Mouse (Mus musculus) liver, embryonic 11.5 days (tissue): ENCODE data around the gene Kcnc1. TPM values are rescaled to one million over a fixed set of nuclear protein-coding genes. Genes with fewer than 3 reads are reported as not detected.

Experiments
- ATAC-seq: fragments of 200-750 bp; cut with Nextera tagmentation; replicated peaks from 2 replicates; pipeline ENCODE4 v1.8.0; 2017; ENCODE audit warnings: moderate number of reproducible peaks, mild to moderate bottlenecking, moderate TSS enrichment, moderate library complexity; ENCODE audit not compliant: low FRiP score
- DNase-seq: peaks from one replicate; pipeline ENCODE4 v3.0.0-alpha.2; 2017; ENCODE audit warnings: low spot score
- H3K27ac ChIP-seq: fragments of 300-500 bp; sonication (generic); 2 replicates; pipeline ENCODE4 v1.5.1; 2014; ENCODE audit warnings: mild to moderate bottlenecking, low read depth, low read length, control low read depth
- H3K27me3 ChIP-seq: fragments of 300-500 bp; sonication (generic); replicated peaks from 2 replicates; pipeline ENCODE4 v1.6.1; 2014; ENCODE audit warnings: low read length, mixed read lengths; ENCODE audit not compliant: control insufficient read depth, insufficient read depth
- H3K36me3 ChIP-seq: fragments of 300-500 bp; sonication (generic); 2 replicates; pipeline ENCODE4 v1.6.1; 2014; ENCODE audit warnings: mild to moderate bottlenecking, low read length, moderate library complexity, mixed read lengths; ENCODE audit not compliant: control insufficient read depth, insufficient read depth
- H3K4me1 ChIP-seq: fragments of 300-500 bp; sonication (generic); replicated peaks from 2 replicates; pipeline ENCODE4 v1.6.1; 2014; ENCODE audit warnings: low read length, mixed read lengths; ENCODE audit not compliant: control insufficient read depth, insufficient read depth
- H3K4me2 ChIP-seq: fragments of 300-500 bp; sonication (generic); 2 replicates; pipeline ENCODE4 v1.6.1; 2014; ENCODE audit warnings: mild to moderate bottlenecking, control low read depth, moderate library complexity
- H3K4me3 ChIP-seq: fragments of 300-500 bp; sonication (generic); 2 replicates; pipeline ENCODE4 v1.5.1; 2014; ENCODE audit warnings: low read depth, low read length, control low read depth
- H3K9ac ChIP-seq: fragments of 300-500 bp; sonication (generic); 2 replicates; pipeline ENCODE4 v1.6.1; 2014; ENCODE audit warnings: low read depth, low read length, control low read depth
- H3K9me3 ChIP-seq: fragments of 300-500 bp; sonication (generic); 2 replicates; pipeline ENCODE4 v1.6.1; 2016; ENCODE audit warnings: low read length, inconsistent platforms, mixed read lengths; ENCODE audit not compliant: control insufficient read depth
- WGBS: fragments of 180-500 bp; shearing (Covaris S2); extraction: QIAGEN DNeasy Blood & Tissue Kit; methylation state at CpG from one replicate; pipeline ENCODE4 v1.1.7; 2014; 5-methylcytosine and 5-hydroxymethylcytosine counted together
- polyA plus RNA-seq: library from polyadenylated mRNA; unstranded; fragments of >200 nt; fragmentation: Nextera tagmentation; extraction: Ambion mirVana; gene quantifications from 2 replicates; pipeline ENCODE4 v1.2.1, GENCODE M21; 2014

The Kcnc1 gene
- polyA plus RNA-seq, 1 experiment from 2014 or later, result 0.32 TPM

DNA sequence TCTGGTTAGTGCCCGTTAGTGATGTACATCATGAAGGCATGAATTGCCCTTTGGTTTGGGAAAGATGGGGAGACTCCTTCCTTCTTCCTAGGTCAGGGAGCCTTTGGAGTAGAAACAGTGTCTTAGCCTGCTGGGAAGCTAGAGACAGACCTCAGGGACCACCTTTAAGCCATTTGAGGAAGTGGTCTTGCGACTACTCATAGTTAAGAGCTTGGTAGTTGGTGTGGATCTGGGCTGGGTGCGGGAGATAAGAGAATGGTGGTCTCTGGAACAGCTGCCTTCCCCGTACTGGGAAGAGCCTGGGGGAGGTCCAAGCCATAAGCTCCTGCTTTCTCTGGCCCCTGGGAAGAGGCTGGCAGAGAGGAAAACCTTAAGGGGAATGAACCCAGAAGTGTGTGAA, 2.3 kb downstream of the Kcnc1 start:
- Histone ChIP-seq H3K27me3 (peaks cover 64% of the 10 kb centered on the region), H3K9ac (no peak overlapping the region), H3K9me3 (no peaks in the 10 kb centered on the region), H3K36me3 (no peaks in the 10 kb centered on the region), H3K4me1 (0 out of 2 replicates have a peak, but pooled peaks cover 6% of the 10 kb centered on the region), H3K4me3 (no peak overlapping the region), H3K27ac (no peak overlapping the region), H3K4me2 (no peak overlapping the region)
- ATAC-seq (no peak), DNase-seq (no peak)
- 30% methylated on average over 4 of the region's 4 CpGs for WGBS

DNA sequence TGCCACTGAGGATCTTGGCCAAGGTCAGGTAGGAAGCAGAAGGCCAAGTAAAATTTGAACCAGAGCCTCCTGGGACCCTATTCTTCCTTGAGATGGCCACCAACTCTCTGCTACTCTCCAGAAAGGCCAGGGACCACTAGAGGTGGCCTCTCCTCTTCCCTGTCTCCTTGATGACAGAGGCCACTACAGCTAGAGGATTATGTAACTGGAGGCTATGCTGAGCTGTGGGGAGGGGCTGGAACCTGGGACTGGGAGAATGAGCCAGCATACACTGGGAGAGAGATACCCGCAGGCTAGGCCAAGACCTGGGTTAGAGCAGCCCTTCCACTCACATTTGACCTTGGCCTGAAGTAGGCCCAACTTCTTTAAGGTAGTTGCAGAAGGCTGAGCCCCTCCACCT, 3.4 kb downstream of the Kcnc1 start:
- H3K36me3 ChIP-seq, result no peaks in the 10 kb centered on the region
- no peak overlapping the region for H3K9ac ChIP-seq
- no peaks in the 10 kb centered on the region for H3K9me3 ChIP-seq
- no peak for DNase-seq
- H3K27ac ChIP-seq, result no peak overlapping the region
- peaks cover 54% of the 10 kb centered on the region for H3K27me3 ChIP-seq
- WGBS, result 67% methylated on average over 1 of the region's 1 CpGs
- H3K4me3 ChIP-seq, result no peak overlapping the region
- H3K4me1 ChIP-seq, result 0 out of 2 replicates have a peak, but pooled peaks cover 6% of the 10 kb centered on the region
- H3K4me2 ChIP-seq, result no peak overlapping the region
- no peak for ATAC-seq

DNA sequence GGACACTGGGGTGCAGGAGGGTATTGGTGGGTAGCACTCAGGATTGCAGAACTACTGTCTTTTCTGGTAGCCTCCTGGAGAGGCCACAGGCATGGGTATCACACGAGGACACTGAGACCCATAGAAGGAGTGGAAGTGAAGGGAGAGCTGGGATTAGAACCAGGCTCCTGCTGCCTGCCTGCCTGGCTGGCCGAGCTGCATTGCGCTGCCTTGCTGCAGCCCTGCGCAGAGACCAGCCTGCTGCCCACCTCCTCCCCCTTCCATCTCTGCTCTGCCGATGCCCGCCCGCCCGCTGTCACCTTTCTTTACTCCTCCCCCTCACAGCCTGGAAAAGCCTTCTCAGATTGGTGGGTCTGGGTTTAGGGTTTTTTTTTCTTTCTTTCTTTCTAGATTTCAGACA, 4.0 kb downstream of the Kcnc1 start:
- Histone ChIP-seq H3K9me3 (no peaks in the 10 kb centered on the region), H3K9ac (no peak overlapping the region), H3K4me1 (0 out of 2 replicates have a peak, but pooled peaks cover 6% of the 10 kb centered on the region), H3K4me2 (no peak overlapping the region), H3K36me3 (no peaks in the 10 kb centered on the region), H3K4me3 (no peak overlapping the region), H3K27ac (no peak overlapping the region), H3K27me3 (peaks cover 48% of the 10 kb centered on the region)
- 67% methylated on average over 8 of the region's 8 CpGs for WGBS
- no peak for DNase-seq
- no peak for ATAC-seq

GRCm38 (mm10) chr7:46401371-46402180, 5.3 kb downstream of the Kcnc1 start:
- no peak overlapping the region for H3K9ac ChIP-seq
- no peaks in the 10 kb centered on the region for H3K4me1 ChIP-seq
- 77% methylated on average over 3 of the region's 3 CpGs for WGBS
- DNase-seq, result no peak
- no peak for ATAC-seq
- no peaks in the 10 kb centered on the region for H3K36me3 ChIP-seq
- H3K27ac ChIP-seq, result no peak overlapping the region
- H3K4me2 ChIP-seq, result no peak overlapping the region
- H3K27me3 ChIP-seq, result peaks cover 35% of the 10 kb centered on the region
- no peaks in the 10 kb centered on the region for H3K9me3 ChIP-seq
- H3K4me3 ChIP-seq, result no peak overlapping the region

DNA sequence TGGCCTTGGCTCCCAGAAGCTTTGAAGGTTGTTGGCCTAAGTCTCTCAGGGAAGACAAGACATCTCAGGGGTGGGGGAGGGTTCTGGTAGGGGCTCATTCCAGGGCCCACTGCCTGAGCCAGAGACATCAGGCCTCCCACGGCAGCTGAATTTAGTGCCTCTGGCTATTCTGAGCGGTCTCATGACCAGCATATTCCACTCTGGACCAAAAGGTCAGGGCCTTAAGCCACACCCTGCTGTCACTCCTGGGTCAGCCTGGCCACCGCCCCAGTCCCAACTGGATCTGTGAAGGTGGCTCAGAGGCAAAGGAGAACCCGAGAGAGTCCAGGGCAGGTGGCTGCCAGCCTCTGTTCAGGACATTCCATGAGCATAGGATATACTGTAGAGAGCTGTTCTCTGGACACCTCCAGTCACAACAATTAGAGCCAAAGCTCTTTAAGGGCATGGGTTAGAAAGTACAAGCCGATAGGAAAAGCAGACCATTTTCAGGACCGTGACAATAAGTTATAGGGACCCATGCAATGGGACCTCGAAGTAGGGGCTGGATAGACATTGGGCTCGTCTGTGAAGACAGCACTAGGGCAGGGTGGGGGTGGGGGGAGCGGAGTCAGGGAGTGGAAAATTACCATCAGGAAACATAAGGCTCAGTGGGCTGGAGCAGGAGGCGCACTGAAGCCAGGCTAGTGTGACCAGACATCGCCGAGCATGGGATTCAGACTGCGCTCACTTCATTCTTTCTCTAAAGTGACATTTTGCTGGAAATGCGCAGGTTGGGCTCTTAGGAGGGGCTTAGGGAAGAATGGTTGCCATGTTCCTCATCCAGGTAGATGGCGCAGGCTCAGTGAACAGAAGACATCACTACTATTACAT, 7.6 kb downstream of the Kcnc1 start:
- no peak overlapping the region for H3K4me3 ChIP-seq
- peaks cover 13% of the 10 kb centered on the region for H3K27me3 ChIP-seq
- H3K27ac ChIP-seq, result no peak overlapping the region
- ATAC-seq (no peak), DNase-seq (no peak)
- no peaks in the 10 kb centered on the region for H3K36me3 ChIP-seq
- H3K4me1 ChIP-seq, result no peaks in the 10 kb centered on the region
- no peak overlapping the region for H3K9ac ChIP-seq
- no peaks in the 10 kb centered on the region for H3K9me3 ChIP-seq
- WGBS, result 77% methylated on average over 15 of the region's 15 CpGs
- no peak overlapping the region for H3K4me2 ChIP-seq

DNA sequence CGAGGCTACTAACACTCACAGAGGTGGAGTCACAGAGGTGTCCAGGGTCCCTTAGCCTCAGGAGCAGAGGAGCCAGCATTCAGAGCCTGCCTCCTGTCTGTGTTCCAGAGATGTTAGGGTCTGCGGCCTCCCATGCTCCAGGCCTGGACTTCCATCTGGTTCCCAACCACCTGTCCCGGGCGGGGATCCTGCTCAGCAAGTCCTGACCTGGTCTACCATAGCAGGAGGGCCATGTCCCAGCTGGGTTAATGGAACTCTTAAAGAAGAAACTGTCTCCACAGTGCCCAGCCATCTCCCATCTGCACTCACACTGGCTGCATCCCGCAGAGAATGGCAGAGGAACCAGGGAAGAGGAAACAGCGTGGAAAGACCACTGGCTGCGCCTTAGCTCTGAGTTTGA, 8.5 kb downstream of the Kcnc1 start:
- no peak for ATAC-seq

DNA sequence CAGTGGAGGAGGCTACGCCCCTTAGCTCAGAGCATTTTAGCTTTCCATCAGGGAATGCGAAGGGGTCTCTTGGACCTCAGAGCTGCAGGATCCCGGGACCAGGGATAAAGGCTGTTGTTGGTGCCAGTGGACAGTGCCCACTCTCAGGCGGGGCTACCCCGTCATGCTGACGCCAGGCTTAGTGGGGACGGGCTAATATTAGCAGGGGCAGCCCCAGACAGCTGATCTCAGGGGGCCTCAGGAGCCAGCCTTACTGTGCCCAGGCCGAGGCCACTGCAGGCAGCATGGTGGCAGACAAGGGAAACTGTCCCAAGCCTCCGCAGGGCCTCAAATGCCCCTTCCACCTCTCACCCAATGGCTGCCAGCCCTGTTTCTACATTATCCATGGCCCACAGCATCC, 12.3 kb downstream of the Kcnc1 start:
- no peaks in the 10 kb centered on the region for H3K9me3 ChIP-seq
- H3K9ac ChIP-seq, result no peak overlapping the region
- no peak overlapping the region for H3K4me2 ChIP-seq
- ATAC-seq (no peak), DNase-seq (no peak)
- no peaks in the 10 kb centered on the region for H3K4me1 ChIP-seq
- H3K27me3 ChIP-seq, result no peaks in the 10 kb centered on the region
- no peak overlapping the region for H3K27ac ChIP-seq
- no peak overlapping the region for H3K4me3 ChIP-seq
- no peaks in the 10 kb centered on the region for H3K36me3 ChIP-seq
- 81% methylated on average over 9 of the region's 9 CpGs for WGBS

More for the DNA sequence above, 8.5 kb downstream of the Kcnc1 start:
- H3K36me3 ChIP-seq, result no peaks in the 10 kb centered on the region
- DNase-seq, result no peak
- no peak overlapping the region for H3K27ac ChIP-seq
- no peak overlapping the region for H3K4me2 ChIP-seq
- no peak overlapping the region for H3K4me3 ChIP-seq
- WGBS, result 77% methylated on average over 7 of the region's 7 CpGs
- H3K4me1 ChIP-seq, result no peaks in the 10 kb centered on the region
- H3K9ac ChIP-seq, result no peak overlapping the region
- no peaks in the 10 kb centered on the region for H3K9me3 ChIP-seq
- peaks cover 5% of the 10 kb centered on the region for H3K27me3 ChIP-seq

DNA sequence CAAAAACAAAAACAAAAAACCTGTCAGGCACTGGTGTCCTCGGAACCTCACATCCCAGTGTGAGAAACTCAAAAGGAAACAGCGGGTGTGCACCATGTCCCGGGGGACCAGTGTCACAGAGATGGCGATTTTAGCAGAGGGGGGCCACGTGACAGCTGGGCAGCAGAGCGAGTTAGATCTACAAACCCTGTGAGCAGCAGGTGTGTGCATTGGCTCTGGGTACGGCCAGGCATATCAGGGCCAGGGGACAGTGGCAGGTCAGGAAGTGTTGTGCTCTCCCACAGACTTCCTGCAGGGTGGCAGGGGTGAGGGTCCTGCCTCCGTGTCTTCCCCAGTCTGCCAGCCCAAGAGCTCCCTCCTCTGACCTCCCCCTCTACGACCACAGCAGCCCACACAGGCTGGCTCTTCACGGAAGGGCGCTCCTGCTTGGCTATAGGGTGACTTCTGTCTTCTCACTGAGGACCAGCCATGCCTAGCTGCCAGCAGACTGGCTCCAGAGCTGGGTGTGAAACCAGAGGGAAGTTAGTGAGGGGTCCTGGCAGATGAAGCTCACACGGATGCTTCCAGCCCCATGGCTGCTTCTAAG, 13.0 kb downstream of the Kcnc1 start:
- Histone ChIP-seq H3K27me3 (no peaks in the 10 kb centered on the region), H3K4me1 (no peaks in the 10 kb centered on the region), H3K27ac (no peak overlapping the region), H3K4me3 (no peak overlapping the region), H3K36me3 (no peaks in the 10 kb centered on the region), H3K9me3 (no peaks in the 10 kb centered on the region), H3K9ac (no peak overlapping the region), H3K4me2 (no peak overlapping the region)
- WGBS, result 41% methylated on average over 12 of the region's 12 CpGs
- ATAC-seq (no peak), DNase-seq (no peak)
